Mouse (Mus musculus) adrenal gland, adult 8-10 months (tissue): ENCODE results near the gene Gstp2. TPM values are rescaled to one million over a fixed set of nuclear protein-coding genes. Genes with fewer than 3 reads are reported as not detected.
"Not testable (repeated sequence)": the region's sequence is repeated elsewhere in the genome, so short reads cannot be mapped to it uniquely, and the experiment has no call there.

Source experiments
- DNase-seq: peaks from one replicate; pipeline ENCODE4 v3.0.0; 2022
- total RNA-seq, 4 experiments: library from RNA; stranded (reverse); gene quantifications; 2 replicates each; pipeline ENCODE4 v1.2.4; 2022

The Gstp2 gene
- total RNA-seq, 4 experiments from 2014 or later = 45.4 to 79.1 (median 67.8) TPM

GRCm38 (mm10) chr19:4068717-4069410 lies 23.0 kb upstream of the Gstp2 start:
- DNase-seq = no peak

DNA sequence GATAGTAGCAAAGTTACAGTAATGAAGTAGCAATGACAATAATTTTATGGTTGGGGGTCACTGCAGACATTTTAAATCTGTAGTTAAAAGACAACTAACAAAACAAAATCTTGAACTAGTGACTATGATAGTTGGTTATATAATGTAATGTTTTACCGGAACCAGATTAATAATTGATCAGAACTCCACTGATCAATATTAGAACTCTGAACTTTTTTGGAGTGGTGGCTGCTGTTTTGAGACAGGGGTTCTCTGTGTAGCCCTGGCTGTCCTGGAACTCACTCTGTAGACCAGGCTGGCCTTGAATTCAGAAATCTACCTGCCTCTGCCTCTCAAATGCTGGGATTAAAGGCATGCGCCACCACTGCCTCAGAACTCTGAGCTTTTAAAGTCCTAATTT lies 22.4 kb upstream of the Gstp2 start:
- DNase-seq = not testable (repeated sequence)

GRCm38 (mm10) chr19:4066877-4067276 lies 21.1 kb upstream of the Gstp2 start:
- DNase-seq = no peak

GRCm38 (mm10) chr19:4066280-4066679 lies 20.5 kb upstream of the Gstp2 start:
- no peak for DNase-seq

GRCm38 (mm10) chr19:4064501-4064900 lies 18.7 kb upstream of the Gstp2 start:
- not testable (repeated sequence) for DNase-seq

GRCm38 (mm10) chr19:4063357-4063756 lies 17.5 kb upstream of the Gstp2 start:
- not testable (repeated sequence) for DNase-seq

DNA sequence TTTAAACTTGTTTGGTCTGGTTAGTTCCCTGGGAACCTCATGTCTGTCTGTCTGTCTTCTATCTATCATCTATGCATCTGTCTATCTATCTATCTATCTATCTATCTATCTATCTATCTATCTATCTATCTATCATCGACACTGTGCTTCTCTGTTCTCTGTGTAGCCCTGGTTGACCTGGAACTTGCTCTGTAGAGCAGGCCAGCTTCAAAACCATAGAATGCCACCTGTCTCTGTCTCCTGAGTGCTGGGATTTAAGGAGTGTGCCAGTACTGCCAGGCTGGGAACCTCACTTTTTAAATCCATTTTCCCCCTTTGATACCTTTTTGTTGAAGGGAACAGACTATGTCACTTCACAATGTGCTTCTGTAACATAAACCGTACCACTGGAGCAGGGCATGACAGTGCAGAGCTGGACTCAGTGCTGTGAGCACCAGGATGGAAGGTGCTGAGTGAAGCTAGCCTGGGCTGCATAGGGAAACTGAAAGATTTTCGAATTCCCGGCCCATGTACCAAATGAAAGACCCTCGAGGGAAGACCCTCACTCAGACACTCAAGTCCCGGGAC lies 15.2 kb upstream of the Gstp2 start:
- no peak for DNase-seq

GRCm38 (mm10) chr19:4060044-4060898 lies 14.4 kb upstream of the Gstp2 start:
- not testable (repeated sequence) for DNase-seq

GRCm38 (mm10) chr19:4059069-4059740 lies 13.4 kb upstream of the Gstp2 start, which contains the start of gene Gstp3:
Gene Gstp3, minus strand, starts transcription at chr19:4059569.
- DNase-seq = no peak

GRCm38 (mm10) chr19:4058581-4058980 lies 12.8 kb upstream of the Gstp2 start:
- peak; percentile 62 for DNase-seq

DNA sequence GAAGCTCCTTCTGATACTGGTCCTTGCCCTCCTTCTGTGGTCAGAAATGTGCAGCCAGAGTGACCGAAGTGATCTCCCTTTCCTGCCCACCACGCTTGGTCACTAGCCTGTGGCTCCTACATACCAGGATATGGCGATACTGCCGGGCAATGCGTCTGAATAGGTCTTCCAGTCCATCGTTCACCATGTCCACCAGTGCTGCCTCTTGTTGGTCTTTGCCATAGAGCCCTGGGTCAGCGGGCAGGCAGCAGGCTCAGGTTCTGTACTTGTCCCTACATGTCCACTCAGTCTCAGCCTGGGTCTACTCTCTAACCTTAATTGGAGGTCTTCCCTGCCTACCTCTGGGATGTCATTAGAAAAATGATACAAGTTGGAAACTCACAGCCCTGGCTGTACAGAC lies 12.1 kb upstream of the Gstp2 start:
- no peak for DNase-seq

- no peak for DNase-seq
These were observed 11.6 kb upstream of the Gstp2 start for GRCm38 (mm10) chr19:4057389-4057788.

- DNase-seq = no peak
These were observed 10.9 kb upstream of the Gstp2 start for GRCm38 (mm10) chr19:4056727-4057126.

GRCm38 (mm10) chr19:4055947-4056693 lies 10.3 kb upstream of the Gstp2 start:
- no peak for DNase-seq

DNA sequence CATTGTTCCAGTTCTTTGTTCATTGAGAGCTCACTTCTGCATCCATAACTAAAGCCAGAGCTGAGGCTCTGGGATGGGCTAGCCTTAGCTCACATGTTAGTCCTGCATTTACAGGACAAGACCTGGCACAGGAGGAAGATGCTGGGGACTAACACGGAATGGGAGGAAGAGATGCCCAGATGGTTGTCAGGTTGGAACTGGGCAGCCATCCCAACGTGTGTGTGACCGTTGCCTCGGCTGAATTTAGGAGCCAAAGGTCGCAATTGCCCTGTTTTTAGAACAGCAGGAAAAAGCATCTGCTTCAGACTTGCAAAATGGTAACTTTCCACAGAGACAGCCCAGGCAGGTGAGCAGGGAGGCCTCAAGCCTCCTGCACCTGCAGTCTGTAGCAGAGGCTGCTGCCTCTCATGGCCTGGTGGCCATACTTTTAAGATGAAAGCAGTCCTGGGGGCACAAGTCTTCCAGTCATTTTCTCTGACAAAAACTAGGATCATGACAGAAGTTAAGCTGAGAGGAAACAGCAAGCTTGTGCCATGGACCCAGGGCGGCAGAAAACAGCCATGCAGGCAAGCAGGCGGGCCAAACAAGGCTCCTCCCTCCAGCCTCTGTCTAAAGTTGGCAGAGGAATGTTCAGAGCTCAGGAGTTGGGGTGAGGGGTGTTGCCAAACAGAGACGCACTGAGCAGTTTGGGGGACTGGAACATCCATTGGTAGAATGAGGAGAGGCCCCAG lies 9.6 kb upstream of the Gstp2 start:
- DNase-seq = no peak

DNA sequence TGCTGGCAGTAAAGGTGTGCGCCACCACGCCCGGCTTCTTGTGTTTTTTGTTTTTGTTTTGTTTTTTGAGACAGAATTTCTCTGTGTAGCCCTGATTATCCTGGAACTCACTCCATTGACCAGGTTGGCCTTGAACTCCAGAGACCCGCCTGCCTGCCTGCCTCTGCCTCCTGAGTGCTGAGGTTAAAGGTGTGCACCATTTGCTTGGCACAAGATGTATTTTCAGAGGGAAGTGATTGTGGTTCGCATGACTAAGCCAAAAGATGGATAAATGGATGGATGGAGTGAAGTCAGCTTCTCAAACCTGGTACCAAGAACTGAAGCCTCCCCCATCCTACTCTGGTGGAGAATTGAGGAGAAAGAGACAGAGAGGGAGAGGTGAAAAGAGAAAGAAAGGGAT lies 8.8 kb upstream of the Gstp2 start:
- no peak for DNase-seq

GRCm38 (mm10) chr19:4052516-4053030 lies 6.8 kb upstream of the Gstp2 start:
- DNase-seq = no peak

GRCm38 (mm10) chr19:4051741-4052515 lies 6.1 kb upstream of the Gstp2 start:
- no peak for DNase-seq

DNA sequence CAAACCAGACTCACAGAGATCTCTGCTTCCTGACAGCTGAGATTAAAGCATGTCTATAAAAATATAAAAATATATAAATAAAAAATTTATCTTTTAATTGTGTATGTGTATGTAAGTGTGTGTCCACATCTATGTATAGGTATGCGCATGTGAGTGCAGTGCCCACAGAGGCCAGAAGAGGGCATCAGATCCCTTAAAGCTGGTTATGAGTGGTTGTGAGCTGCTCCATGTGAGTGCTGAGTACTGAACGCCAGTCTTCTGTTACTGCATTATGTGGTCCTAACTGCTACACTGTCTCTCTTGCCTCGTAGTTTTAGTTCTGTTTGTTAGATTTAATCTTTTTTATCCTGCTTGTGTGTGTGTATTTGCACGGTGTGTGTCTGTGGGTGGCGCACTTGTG lies 5.2 kb upstream of the Gstp2 start:
- DNase-seq = no peak

GRCm38 (mm10) chr19:4049069-4049468 lies 3.2 kb upstream of the Gstp2 start:
- DNase-seq = not testable (repeated sequence)
